19 mouse cellular contexts compared by ENCODE assay signal in genomic region chrX:72902530-72902929, GRCm38 (mm10). TPM values are rescaled to one million over a fixed set of nuclear protein-coding genes. Genes with fewer than 3 reads are reported as not detected.
DNase-seq lines count a peak whose midpoint lies in the region; ATAC-seq and TF ChIP-seq lines count a peak whose summit lies in the region.
"Had no signal": no experiment of that assay in that cellular context is flagged by ENCODE, and none has a peak within 500 bp of the region (broad histone marks: within the 10 kb centered on the region; RNA-seq: fewer than 3 reads in every experiment).

No protein-coding gene starts in this region.

- intact Hi-C loops in left cerebral cortex, adult 2 months (cut with DNase I), result loop anchor here (5.0 to 10.0 kb wide), 3 partner anchors 75 to 1255 kb away; partner anchors contain the start of gene Gabrq
- intact Hi-C loops in left cerebral cortex, postnatal 36 days (cut with DNase I), result no loop called here

- no peak overlapping the region for H3K27ac ChIP-seq in hindbrain, embryonic 11.5 days (ENCODE audit: low read depth, low read length)
- no peak overlapping the region for H3K27ac ChIP-seq in hindbrain, embryonic 13.5 days
- H3K27ac ChIP-seq in left cerebral cortex, adult 2 months, result no peak overlapping the region
- H3K27ac ChIP-seq: forebrain, embryonic 10.5 days; hindbrain, embryonic 12.5 days; intestine, embryonic 15.5 days; kidney, embryonic 15.5 days; midbrain, embryonic 12.5 days; stomach, embryonic 15.5 days had no signal

- peak; percentile 47 for TF ChIP-seq CTCF in left cerebral cortex, adult 2 months (IDR thresholded peaks at IDR 0.05)
- TF ChIP-seq CTCF in Patski (IDR thresholded peaks at IDR 0.05), result peak; percentile 26

- H3K4me2 ChIP-seq in hindbrain, embryonic 11.5 days (replicated peaks; ENCODE audit: low read depth, low read length), result no peak overlapping the region
- H3K4me2 ChIP-seq in hindbrain, embryonic 13.5 days, result no peak overlapping the region
- H3K4me2 ChIP-seq: heart, embryonic 11.5 days; hindbrain, embryonic 12.5 days; intestine, embryonic 15.5 days; kidney, embryonic 15.5 days; midbrain, embryonic 12.5 days; stomach, embryonic 15.5 days had no signal

- H3K9me3 ChIP-seq in hindbrain, embryonic 11.5 days (ENCODE audit: control insufficient read depth, low read length), result no peaks in the 10 kb centered on the region
- H3K9me3 ChIP-seq in hindbrain, embryonic 13.5 days, result no peaks in the 10 kb centered on the region
- H3K9me3 ChIP-seq: forebrain, embryonic 10.5 days; hindbrain, embryonic 12.5 days; intestine, embryonic 15.5 days; kidney, embryonic 15.5 days; midbrain, embryonic 12.5 days; stomach, embryonic 15.5 days had no signal

- no peaks in the 10 kb centered on the region for H3K36me3 ChIP-seq in hindbrain, embryonic 11.5 days (ENCODE audit: control insufficient read depth, insufficient read depth, low read length)
- H3K36me3 ChIP-seq in hindbrain, embryonic 13.5 days, result no peaks in the 10 kb centered on the region
- H3K36me3 ChIP-seq: forebrain, embryonic 10.5 days; hindbrain, embryonic 12.5 days; intestine, embryonic 15.5 days; kidney, embryonic 15.5 days; midbrain, embryonic 12.5 days; stomach, embryonic 15.5 days had no signal

- no peaks in the 10 kb centered on the region for H3K4me1 ChIP-seq in hindbrain, embryonic 11.5 days (replicated peaks; ENCODE audit: control insufficient read depth, insufficient read depth, low read length)
- no peaks in the 10 kb centered on the region for H3K4me1 ChIP-seq in hindbrain, embryonic 13.5 days (replicated peaks)
- H3K4me1 ChIP-seq: forebrain, embryonic 10.5 days; hindbrain, embryonic 12.5 days; intestine, embryonic 15.5 days; kidney, embryonic 15.5 days; midbrain, embryonic 12.5 days; stomach, embryonic 15.5 days had no signal

- no peak overlapping the region for H3K9ac ChIP-seq in hindbrain, embryonic 11.5 days (ENCODE audit: low read depth, low read length)
- H3K9ac ChIP-seq in hindbrain, embryonic 13.5 days, result no peak overlapping the region
- H3K9ac ChIP-seq: hindbrain, embryonic 12.5 days; intestine, embryonic 15.5 days; kidney, embryonic 15.5 days; midbrain, embryonic 12.5 days; stomach, embryonic 15.5 days had no signal

- in situ Hi-C loops in Patski (cut with MboI; ENCODE audit: low pct_unique_long_range_greater_than_20kb), result no loop called here

- POLR2A ChIA-PET in Patski (lab: Charles Lee), result no interaction called here

- ATAC-seq in hindbrain, embryonic 11.5 days (ENCODE audit: low FRiP score), result no peak
- no peak for ATAC-seq in hindbrain, embryonic 13.5 days (ENCODE audit: low FRiP score)
- ATAC-seq in Patski, result no peak
- ATAC-seq: intestine, embryonic 15.5 days had no signal

- no peaks in the 10 kb centered on the region for H3K27me3 ChIP-seq in hindbrain, embryonic 11.5 days (ENCODE audit: control insufficient read depth, insufficient read depth, low read length)
- no peaks in the 10 kb centered on the region for H3K27me3 ChIP-seq in hindbrain, embryonic 13.5 days
- peaks cover 25% of the 10 kb centered on the region for H3K27me3 ChIP-seq in Patski
- H3K27me3 ChIP-seq: hindbrain, embryonic 12.5 days; intestine, embryonic 15.5 days; midbrain, embryonic 12.5 days; stomach, embryonic 15.5 days had no signal

- 38% methylated on average over 1 of the region's 1 CpGs for WGBS in hindbrain, embryonic 11.5 days
- 39% methylated on average over 1 of the region's 1 CpGs for WGBS in hindbrain, embryonic 13.5 days

- CTCF ChIA-PET in Patski (lab: Charles Lee), result no interaction called here

- peak; percentile 4 for DNase-seq in hindbrain, embryonic 11.5 days (ENCODE audit: low spot score)
- no peak for DNase-seq in left cerebral cortex, adult 2 months (ENCODE audit: extremely low spot score in 1 of 2, low spot score in 2 of 2)
- no peak for DNase-seq in left cerebral cortex, postnatal 36 days (ENCODE audit: low spot score in 2 of 2)
- DNase-seq in 3T3-L1 (ENCODE audit: low read depth, low spot score) (peak; percentile 14), Patski (ENCODE audit: low read depth, low spot score) (no peak)
- DNase-seq in thymus, adult 18-20 months, result no peak
- DNase-seq: adrenal gland, postnatal 14 days; cerebellum, adult 9-11 months; kidney, postnatal 4 days; lung, postnatal 14 days; thymus, adult 2 months had no signal

- no peak overlapping the region for H3K4me3 ChIP-seq in hindbrain, embryonic 11.5 days (ENCODE audit: low read depth, low read length)
- H3K4me3 ChIP-seq in hindbrain, embryonic 13.5 days, result no peak overlapping the region
- no peak overlapping the region for H3K4me3 ChIP-seq in left cerebral cortex, adult 2 months
- H3K4me3 ChIP-seq: forebrain, embryonic 10.5 days; hindbrain, embryonic 12.5 days; intestine, embryonic 15.5 days; kidney, embryonic 15.5 days; midbrain, embryonic 12.5 days; stomach, embryonic 15.5 days had no signal

RNA-seq across cellular contexts. Expression of gene Cetn2, which starts 15.7 kb away (rescaled TPM):
- 123 and 127 TPM in 2 replicates for polyA plus RNA-seq in hindbrain, embryonic 11.5 days (2014; fragmentation: Nextera tagmentation; extraction: Ambion mirVana)
- polyA plus RNA-seq in hindbrain, embryonic 13.5 days (2015; fragmentation: Nextera tagmentation; extraction: Ambion mirVana), result 88.2 and 93.0 TPM in 2 replicates
- total RNA-seq in left cerebral cortex, adult 2 months (2021), result 10 to 100 TPM; 51.0 to 52.9 TPM
- total RNA-seq in left cerebral cortex, postnatal 36 days (2021), result 10 to 100 TPM; 49.5 to 52.0 TPM
- polyA plus RNA-seq in Patski (2021), result 134 TPM

RNA-seq across cellular contexts. Expression of gene Nsdhl, which starts 15.8 kb away (rescaled TPM):
- 51.6 and 55.0 TPM in 2 replicates for polyA plus RNA-seq in hindbrain, embryonic 11.5 days (2014; fragmentation: Nextera tagmentation; extraction: Ambion mirVana)
- polyA plus RNA-seq in hindbrain, embryonic 13.5 days (2015; fragmentation: Nextera tagmentation; extraction: Ambion mirVana), result 41.9 and 44.4 TPM in 2 replicates
- total RNA-seq in left cerebral cortex, adult 2 months (2021), result 10 to 100 TPM; 20.3 to 23.2 TPM
- total RNA-seq in left cerebral cortex, postnatal 36 days (2021), result 10 to 100 TPM; 23.2 to 27.3 TPM
- 26.1 TPM for polyA plus RNA-seq in Patski (2021)

Comparison
In these comparisons a context has a peak if more than half of its experiments do, and no peak if none do; other contexts are left out.
1. DNase-seq: peak in hindbrain, embryonic 11.5 days (single experiment) and 3T3-L1 (single experiment); none in left cerebral cortex, adult 2 months (0 of 2), left cerebral cortex, postnatal 36 days (0 of 2), Patski (single experiment) and thymus, adult 18-20 months (0 of 2).